Mouse (Mus musculus) limb, embryonic 13.5 days (tissue): Measurements from ENCODE around the gene 2610507B11Rik. TPM values are rescaled to one million over a fixed set of nuclear protein-coding genes. Genes with fewer than 3 reads are reported as not detected.
A peak's percentile ranks its signal among the peaks of the same experiment; 100 is the strongest.

ENCODE experiments used
- ATAC-seq: fragments of 200-750 bp; cut with Nextera tagmentation; 2 replicates; pipeline ENCODE4 v1.8.0; 2017; ENCODE audit warnings: low read depth, moderate number of reproducible peaks, moderate TSS enrichment; ENCODE audit not compliant: low FRiP score
- H3K27ac ChIP-seq: fragments of 300-500 bp; sonication (generic); 2 replicates; pipeline ENCODE4 v1.5.1; 2015; ENCODE audit warnings: inconsistent platforms, mild to moderate bottlenecking, moderate library complexity
- H3K27me3 ChIP-seq: fragments of 300-500 bp; sonication (generic); 2 replicates; pipeline ENCODE4 v1.6.1; 2015; ENCODE audit warnings: mild to moderate bottlenecking, inconsistent platforms
- H3K36me3 ChIP-seq: fragments of 300-500 bp; sonication (generic); 2 replicates; pipeline ENCODE4 v1.6.1; 2015; ENCODE audit warnings: inconsistent platforms, mild to moderate bottlenecking, moderate library complexity
- H3K4me1 ChIP-seq: fragments of 300-500 bp; sonication (generic); 2 replicates; pipeline ENCODE4 v1.6.1; 2015; ENCODE audit warnings: inconsistent platforms
- H3K4me2 ChIP-seq: fragments of 300-500 bp; sonication (generic); replicated peaks from 2 replicates; pipeline ENCODE4 v1.6.1; 2015; ENCODE audit warnings: inconsistent platforms, mild to moderate bottlenecking, moderate library complexity
- H3K4me3 ChIP-seq: fragments of 300-500 bp; sonication (generic); 2 replicates; pipeline ENCODE4 v1.5.1; 2015; ENCODE audit warnings: moderate library complexity, mild to moderate bottlenecking, inconsistent platforms
- H3K9ac ChIP-seq: fragments of 300-500 bp; sonication (generic); 2 replicates; pipeline ENCODE4 v1.6.1; 2015; ENCODE audit warnings: mild to moderate bottlenecking, inconsistent platforms
- H3K9me3 ChIP-seq: fragments of 300-500 bp; sonication (generic); 2 replicates; pipeline ENCODE4 v1.6.1; 2016; ENCODE audit warnings: inconsistent platforms
- WGBS: fragments of 180-500 bp; shearing (Covaris S2); methylation state at CpG from one replicate; pipeline ENCODE4 v1.1.7; 2015; 5-methylcytosine and 5-hydroxymethylcytosine counted together
- polyA plus RNA-seq: library from polyadenylated mRNA; unstranded; fragments of >200 nt; fragmentation: Nextera tagmentation; extraction: Ambion mirVana; gene quantifications from 2 replicates; pipeline ENCODE4 v1.2.1, GENCODE M21; 2015

2610507B11Rik gene
- polyA plus RNA-seq: 74.7 and 76.1 TPM in 2 replicates

- Histone ChIP-seq H3K9me3 (no peaks in the 10 kb centered on the region), H3K4me3 (peak within 1 kb of the TSS; percentile 83), H3K36me3 (peaks cover 33% of the 10 kb centered on the region), H3K4me1 (peaks cover 11% of the 10 kb centered on the region), H3K9ac (peak within 1 kb of the TSS; percentile 87), H3K27me3 (peaks cover 15% of the 10 kb centered on the region), H3K4me2 (peak within 1 kb of the TSS; percentile 81), H3K27ac (peak within 1 kb of the TSS; percentile 63)
- under 1% methylated on average over 107 of the region's 115 CpGs for WGBS
- ATAC-seq: peak; percentile 96
These were observed at the start of gene 2610507B11Rik for GRCm38 (mm10) chr11:78261380-78262352. Gene 2610507B11Rik (plus strand): TSS chr11:78261752.

- WGBS: 95% methylated on average over 14 of the region's 14 CpGs
These were observed 48.3 kb upstream of the 2610507B11Rik start for GRCm38 (mm10) chr11:78213086-78213817.

GRCm38 (mm10) chr11:78215709-78216317 is 45.7 kb upstream of the 2610507B11Rik start:
- Histone ChIP-seq H3K4me2 (no peak overlapping the region), H3K4me1 (no peaks in the 10 kb centered on the region), H3K4me3 (no peak overlapping the region), H3K9ac (no peak overlapping the region), H3K27me3 (no peaks in the 10 kb centered on the region), H3K36me3 (peaks cover 99% of the 10 kb centered on the region), H3K27ac (no peak overlapping the region), H3K9me3 (no peaks in the 10 kb centered on the region)
- WGBS: 86% methylated on average over 11 of the region's 11 CpGs
- no peak for ATAC-seq

More at GRCm38 (mm10) chr11:78213086-78213817, 48.3 kb upstream of the 2610507B11Rik start:
- Histone ChIP-seq H3K36me3 (peaks cover 99% of the 10 kb centered on the region), H3K4me2 (no peak overlapping the region), H3K9ac (no peak overlapping the region), H3K4me1 (no peaks in the 10 kb centered on the region), H3K9me3 (no peaks in the 10 kb centered on the region), H3K27ac (no peak overlapping the region), H3K4me3 (no peak overlapping the region), H3K27me3 (no peaks in the 10 kb centered on the region)
- no peak for ATAC-seq

GRCm38 (mm10) chr11:78223586-78223985 is 38.0 kb upstream of the 2610507B11Rik start:
- Histone ChIP-seq H3K36me3 (peaks cover 98% of the 10 kb centered on the region), H3K9me3 (no peaks in the 10 kb centered on the region), H3K27ac (no peak overlapping the region), H3K27me3 (no peaks in the 10 kb centered on the region), H3K4me1 (no peaks in the 10 kb centered on the region), H3K9ac (no peak overlapping the region), H3K4me3 (no peak overlapping the region), H3K4me2 (no peak overlapping the region)
- no peak for ATAC-seq
- 91% methylated on average over 4 of the region's 4 CpGs for WGBS

- H3K9me3 ChIP-seq: no peaks in the 10 kb centered on the region
- no peak for ATAC-seq
- H3K27me3 ChIP-seq: no peaks in the 10 kb centered on the region
- H3K4me3 ChIP-seq: no peak overlapping the region
- H3K9ac ChIP-seq: no peak overlapping the region
- no peak overlapping the region for H3K27ac ChIP-seq
- peaks cover 90% of the 10 kb centered on the region for H3K36me3 ChIP-seq
- 92% methylated on average over 6 of the region's 6 CpGs for WGBS
- no peaks in the 10 kb centered on the region for H3K4me1 ChIP-seq
- no peak overlapping the region for H3K4me2 ChIP-seq
These were observed 30.0 kb upstream of the 2610507B11Rik start for GRCm38 (mm10) chr11:78231518-78231917.

- Histone ChIP-seq H3K36me3 (peaks cover 41% of the 10 kb centered on the region), H3K27me3 (no peaks in the 10 kb centered on the region), H3K27ac (no peak overlapping the region), H3K9ac (no peak overlapping the region), H3K4me2 (no peak overlapping the region), H3K9me3 (no peaks in the 10 kb centered on the region), H3K4me3 (no peak overlapping the region), H3K4me1 (peaks cover 11% of the 10 kb centered on the region)
- 87% methylated on average over 9 of the region's 9 CpGs for WGBS
- ATAC-seq: no peak
These were observed 21.2 kb upstream of the 2610507B11Rik start for GRCm38 (mm10) chr11:78240193-78240857.

GRCm38 (mm10) chr11:78245261-78245626 is 16.3 kb upstream of the 2610507B11Rik start:
- peak overlapping the region; percentile 71 for H3K4me2 ChIP-seq
- peak overlapping the region; percentile 98 for H3K4me3 ChIP-seq
- peaks cover 32% of the 10 kb centered on the region for H3K4me1 ChIP-seq
- WGBS: under 1% methylated on average over 19 of the region's 19 CpGs
- H3K27ac ChIP-seq: peak overlapping the region; percentile 86; the same call in 1 of the 2 replicates
- H3K27me3 ChIP-seq: no peaks in the 10 kb centered on the region
- peaks cover 15% of the 10 kb centered on the region for H3K36me3 ChIP-seq
- peak overlapping the region; percentile 93 for H3K9ac ChIP-seq
- ATAC-seq: no peak
- no peaks in the 10 kb centered on the region for H3K9me3 ChIP-seq

GRCm38 (mm10) chr11:78245627-78246317 is 15.8 kb upstream of the 2610507B11Rik start, which contains the start of the genes Sdf2 and Supt6:
Gene Sdf2 (plus strand): TSS chr11:78245746.
Gene Supt6 (minus strand): TSS chr11:78245987.
- no peaks in the 10 kb centered on the region for H3K9me3 ChIP-seq
- peak within 1 kb of the TSS; percentile 93 for H3K9ac ChIP-seq
- no peaks in the 10 kb centered on the region for H3K27me3 ChIP-seq
- peaks cover 32% of the 10 kb centered on the region for H3K4me1 ChIP-seq
- H3K4me2 ChIP-seq: peak within 1 kb of the TSS; percentile 71
- peak within 1 kb of the TSS; percentile 98 for H3K4me3 ChIP-seq
- peak within 1 kb of the TSS; percentile 86 for H3K27ac ChIP-seq
- peaks cover 11% of the 10 kb centered on the region for H3K36me3 ChIP-seq
- WGBS: under 1% methylated on average over 50 of the region's 50 CpGs
- peak; percentile 93 for ATAC-seq

GRCm38 (mm10) chr11:78246318-78247011 is 15.1 kb upstream of the 2610507B11Rik start:
- Histone ChIP-seq H3K9me3 (no peaks in the 10 kb centered on the region), H3K4me3 (peak overlapping the region; percentile 98), H3K36me3 (peaks cover 15% of the 10 kb centered on the region), H3K9ac (peak overlapping the region; percentile 93; the same call in 1 of the 2 replicates), H3K27ac (no peak overlapping the region; the same call in 1 of the 2 replicates), H3K4me2 (peak overlapping the region; percentile 71), H3K27me3 (no peaks in the 10 kb centered on the region), H3K4me1 (peaks cover 32% of the 10 kb centered on the region)
- WGBS: 34% methylated on average over 7 of the region's 7 CpGs
- ATAC-seq: no peak

- Histone ChIP-seq H3K4me2 (peak overlapping the region; percentile 71), H3K4me3 (peak overlapping the region; percentile 98), H3K4me1 (peaks cover 32% of the 10 kb centered on the region), H3K36me3 (peaks cover 19% of the 10 kb centered on the region), H3K27me3 (no peaks in the 10 kb centered on the region), H3K9ac (0 out of 2 replicates have a peak overlapping the region, but pooled peaks have one; percentile 93), H3K27ac (no peak overlapping the region), H3K9me3 (no peaks in the 10 kb centered on the region)
- WGBS: 58% methylated on average over 3 of the region's 3 CpGs
- ATAC-seq: no peak
These were observed 14.6 kb upstream of the 2610507B11Rik start for GRCm38 (mm10) chr11:78247012-78247348.
